Mouse (Mus musculus): ENCODE results near the gene Pbx1.

The Pbx1 gene

GRCm38 (mm10) chr1:168169791-168170190 is 262.3 kb downstream of the Pbx1 start:
- no peak for DNase-seq (ENCODE audit: low read depth, low spot score)

GRCm38 (mm10) chr1:168169052-168169779 is 262.9 kb downstream of the Pbx1 start:
- DNase-seq (ENCODE audit: low read depth, low spot score) = peak; percentile 42

- DNase-seq (ENCODE audit: low read depth, low spot score) = no peak
Observed at GRCm38 (mm10) chr1:168167781-168168180, 264.3 kb downstream of the Pbx1 start.

DNA sequence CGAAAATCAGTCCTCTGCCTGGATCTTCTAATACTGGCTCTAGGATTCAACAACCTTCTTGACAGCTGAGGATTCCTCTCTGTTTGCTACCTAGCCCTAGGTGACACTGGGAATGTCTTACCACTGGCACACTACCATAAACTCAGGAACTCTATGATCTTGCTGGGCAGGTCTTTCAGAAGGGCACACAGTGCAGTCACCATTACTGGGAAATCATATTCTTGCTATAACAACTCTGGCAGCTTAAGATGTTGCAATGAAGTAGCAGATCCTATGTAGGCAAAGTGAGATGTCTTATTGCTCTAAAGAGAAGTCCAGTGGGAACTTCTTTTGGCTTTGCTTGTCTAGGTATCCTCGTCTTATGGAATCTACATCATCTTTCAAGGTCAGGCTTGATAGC is 265.2 kb downstream of the Pbx1 start:
- DNase-seq (ENCODE audit: low read depth, low spot score) = no peak

GRCm38 (mm10) chr1:168164945-168165344 is 267.1 kb downstream of the Pbx1 start:
- no peak for DNase-seq (ENCODE audit: low read depth, low spot score)

DNA sequence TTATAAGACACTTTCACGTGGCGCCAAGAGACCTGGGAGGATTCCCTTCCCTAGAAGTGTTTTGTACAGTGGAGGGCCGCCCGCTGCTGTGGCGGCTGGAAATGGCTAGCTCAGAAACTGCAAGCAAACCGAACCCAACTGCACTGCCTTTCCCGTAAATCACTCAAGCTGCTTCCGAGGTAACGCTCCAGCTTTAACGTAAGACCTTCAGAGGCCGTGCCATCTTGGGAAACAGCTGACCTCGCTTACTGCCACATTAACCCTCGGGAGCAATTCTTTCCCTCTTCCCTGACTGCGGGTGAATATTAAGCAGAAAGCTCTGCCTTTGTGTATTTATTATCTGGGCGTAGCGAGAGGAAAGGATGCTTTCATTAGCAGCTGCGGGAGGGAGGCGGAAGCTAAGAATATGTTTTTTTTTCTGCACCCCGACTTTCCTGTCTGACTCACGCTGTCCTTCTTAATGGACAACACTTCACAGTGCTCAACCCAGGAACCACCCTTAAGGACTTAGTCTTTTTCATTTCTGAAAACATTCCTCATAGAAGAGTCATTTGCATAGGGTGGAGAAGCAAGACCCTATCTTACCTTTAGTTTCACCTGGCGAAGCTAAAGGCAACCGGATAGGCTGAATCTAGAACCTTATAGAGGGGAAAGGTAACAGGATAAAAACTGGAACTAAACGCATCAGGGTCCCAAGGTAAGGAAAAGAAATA is 268.4 kb downstream of the Pbx1 start:
- DNase-seq (ENCODE audit: low read depth, low spot score) = no peak

GRCm38 (mm10) chr1:168139138-168139682 is 292.9 kb downstream of the Pbx1 start:
- no peak for DNase-seq (ENCODE audit: low read depth, low spot score)

GRCm38 (mm10) chr1:168138669-168139068 is 293.4 kb downstream of the Pbx1 start:
- no peak for DNase-seq (ENCODE audit: low read depth, low spot score)

DNA sequence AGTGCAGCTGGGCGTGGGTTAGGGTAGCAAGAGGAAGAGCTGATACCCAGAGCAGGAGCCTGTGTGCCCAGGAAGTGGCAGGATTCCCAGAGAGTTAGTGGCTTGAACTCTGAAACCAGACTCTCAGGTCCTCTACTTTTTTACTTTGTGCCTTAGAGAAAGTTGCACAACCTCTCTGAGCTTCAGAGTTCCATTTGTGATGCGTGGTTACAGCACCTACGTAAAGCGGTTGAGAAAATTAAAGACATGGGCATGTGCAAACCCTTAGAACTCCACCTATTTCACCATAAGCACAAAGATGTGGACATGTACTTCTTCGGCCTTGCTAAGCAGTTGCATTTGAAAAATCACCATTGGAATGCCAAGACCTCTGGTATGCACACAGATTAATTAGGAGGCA is 294.2 kb downstream of the Pbx1 start:
- DNase-seq (ENCODE audit: low read depth, low spot score) = no peak

DNA sequence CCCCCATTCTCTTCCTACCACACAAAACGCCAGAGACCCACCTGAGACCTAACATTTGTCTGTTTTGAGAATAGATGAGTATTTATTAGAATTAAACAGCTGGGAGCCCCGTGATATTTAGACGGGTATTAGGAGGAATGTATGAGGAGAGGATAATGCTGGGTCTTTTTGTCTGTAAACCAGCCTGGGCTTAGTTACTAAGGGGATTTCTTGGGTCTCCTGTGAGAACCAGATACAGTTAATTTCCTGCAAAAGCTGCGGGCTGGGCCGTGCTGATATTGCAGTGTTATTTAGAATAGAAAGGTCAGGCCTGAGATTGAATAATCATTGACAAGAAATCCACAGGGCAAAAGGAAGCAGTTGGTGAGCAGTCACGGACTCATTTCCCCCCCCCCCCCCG is 296.5 kb downstream of the Pbx1 start:
- DNase-seq (ENCODE audit: low read depth, low spot score) = no peak

DNA sequence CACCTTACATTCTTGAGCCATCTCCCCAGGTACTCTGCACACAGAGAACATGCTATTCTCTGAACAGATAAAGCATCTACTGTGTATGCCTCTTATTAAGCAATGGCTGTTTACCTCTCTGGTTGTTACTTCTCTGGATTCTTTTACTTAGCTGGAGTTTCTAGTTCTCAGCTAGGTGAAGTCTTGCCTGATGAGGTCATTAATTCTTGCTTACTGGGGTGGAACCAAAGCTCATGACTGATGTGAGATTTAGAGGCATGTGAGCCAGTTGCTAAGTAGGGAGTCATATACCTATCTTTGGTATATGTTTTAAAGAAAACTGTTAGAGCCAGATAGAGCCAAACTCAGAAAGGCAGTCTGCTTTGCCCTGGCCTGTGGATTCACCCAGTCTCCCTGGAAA is 298.4 kb downstream of the Pbx1 start:
- DNase-seq (ENCODE audit: low read depth, low spot score) = no peak

- DNase-seq (ENCODE audit: low read depth, low spot score) = no peak
Observed at GRCm38 (mm10) chr1:168128004-168128403, 304.1 kb downstream of the Pbx1 start.

GRCm38 (mm10) chr1:168124643-168125490 is 307.2 kb downstream of the Pbx1 start:
- DNase-seq (ENCODE audit: low read depth, low spot score) = peak; percentile 3

GRCm38 (mm10) chr1:168118077-168118476 is 314.0 kb downstream of the Pbx1 start:
- DNase-seq (ENCODE audit: low read depth, low spot score) = no peak

- DNase-seq (ENCODE audit: low read depth, low spot score) = no peak
Observed at GRCm38 (mm10) chr1:168117367-168117766, 314.7 kb downstream of the Pbx1 start.

- DNase-seq (ENCODE audit: low read depth, low spot score) = no peak
Observed at GRCm38 (mm10) chr1:168109797-168110196, 322.3 kb downstream of the Pbx1 start.

DNA sequence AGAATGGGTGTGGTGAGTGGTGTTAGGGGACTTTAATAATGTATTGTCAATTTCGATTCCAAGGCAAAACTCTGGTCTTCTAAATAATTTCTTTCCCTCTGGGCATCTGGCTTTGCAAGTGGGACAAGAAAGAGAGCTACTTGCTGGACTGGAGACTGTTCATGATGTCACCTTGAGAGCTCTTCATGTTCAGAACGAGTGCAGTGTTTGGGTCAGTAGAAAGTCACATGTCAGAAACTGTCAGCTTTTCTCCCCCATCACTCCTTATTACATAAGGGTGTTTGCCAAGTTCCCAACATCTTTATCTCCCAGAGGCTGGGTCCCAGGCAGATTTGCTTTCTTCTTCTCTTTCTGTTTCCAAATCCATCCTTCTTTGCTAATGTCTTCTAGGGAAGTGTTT is 328.2 kb downstream of the Pbx1 start:
- DNase-seq (ENCODE audit: low read depth, low spot score) = no peak

GRCm38 (mm10) chr1:168101514-168101913 is 330.6 kb downstream of the Pbx1 start:
- no peak for DNase-seq (ENCODE audit: low read depth, low spot score)

DNA sequence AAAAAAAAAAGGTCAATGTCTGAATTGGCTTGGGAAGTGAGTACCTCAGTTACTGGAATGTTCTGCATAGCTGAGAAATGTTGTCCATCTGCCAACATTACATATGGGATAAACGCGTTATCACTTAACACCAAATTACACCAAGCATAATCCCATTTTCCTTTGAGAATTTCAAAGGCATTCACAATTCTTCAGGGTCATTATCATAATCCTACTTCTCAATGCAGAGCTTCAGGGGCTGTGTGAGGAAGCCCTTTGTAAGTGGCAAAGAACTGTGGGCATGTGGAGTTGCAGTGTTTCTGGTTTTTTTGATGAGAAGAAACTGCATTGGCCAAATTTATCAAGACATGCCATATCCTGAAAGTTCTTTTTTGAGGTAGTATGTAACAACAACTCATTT is 333.3 kb downstream of the Pbx1 start:
- no peak for DNase-seq (ENCODE audit: low read depth, low spot score)

DNA sequence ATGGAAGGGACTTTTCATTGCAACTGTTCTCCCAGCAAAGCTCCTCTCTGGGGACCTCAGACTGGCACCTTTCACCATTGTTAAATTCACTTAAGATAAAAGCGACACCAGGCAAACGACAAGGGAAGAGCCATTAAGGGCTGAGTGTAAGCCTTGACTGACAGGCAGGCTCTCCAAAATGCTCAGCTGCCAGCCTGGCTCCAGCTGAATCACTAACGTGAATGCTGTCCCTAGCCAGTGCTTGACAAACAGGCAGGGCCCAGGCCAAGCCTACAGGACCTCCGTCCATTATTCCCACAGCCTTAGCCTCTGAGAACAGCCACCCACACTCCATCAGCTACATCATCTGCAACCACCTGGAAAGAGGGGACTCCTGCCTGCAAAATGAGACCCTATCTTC is 337.4 kb downstream of the Pbx1 start:
- no peak for DNase-seq (ENCODE audit: low read depth, low spot score)

DNA sequence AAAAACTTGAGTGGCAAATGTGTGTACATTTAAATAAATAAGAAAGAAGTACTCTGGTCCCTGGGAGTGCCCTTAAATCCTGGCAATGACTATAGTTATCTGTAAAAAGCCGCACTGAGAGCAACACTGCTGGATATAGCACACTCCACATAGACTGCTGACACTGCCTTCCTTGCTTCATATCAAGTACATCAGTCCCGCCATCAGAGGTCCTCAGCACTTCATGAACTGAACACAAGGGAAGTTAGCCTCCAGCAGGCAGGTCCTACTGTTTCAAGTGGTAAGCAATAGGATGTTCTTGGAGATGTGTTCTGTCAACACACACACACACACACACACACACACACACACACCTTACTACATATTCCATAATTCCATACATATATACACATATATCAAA is 339.0 kb downstream of the Pbx1 start:
- DNase-seq (ENCODE audit: low read depth, low spot score) = peak; percentile 40

DNA sequence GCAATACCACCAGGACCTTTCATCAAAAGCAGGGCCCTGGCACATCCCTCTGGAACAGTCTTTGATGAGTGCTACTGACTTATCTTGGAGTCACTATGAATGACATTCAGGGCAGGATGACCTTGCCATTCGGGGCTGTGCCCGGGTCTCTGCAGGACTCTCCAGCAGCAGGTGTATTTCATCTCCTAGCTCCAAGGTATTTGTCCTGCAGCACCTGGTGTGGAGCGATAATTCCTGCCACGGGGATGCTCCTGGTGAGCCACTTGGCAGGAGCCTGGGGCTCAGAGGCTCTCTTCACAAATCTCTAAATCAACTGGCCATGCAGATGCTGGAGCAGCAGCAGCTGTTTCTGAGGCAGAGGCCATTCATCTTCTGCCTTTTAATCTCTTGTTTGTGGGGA is 340.4 kb downstream of the Pbx1 start:
- no peak for DNase-seq (ENCODE audit: low read depth, low spot score)

Measured in brain, embryonic 18.5 days (tissue).